Mouse (Mus musculus): ENCODE measurements at regions not wholly inside any gene's neighbourhood (a gene's known extent, or its start where the extent isn't known, plus 50 kb on each side); places are given as distances from the start of the nearest gene placed in this dataset.

- Histone ChIP-seq H3K36me3 (ENCODE audit: control insufficient read depth, insufficient read depth) (no peaks in the 10 kb centered on the region), H3K79me3 (ENCODE audit: low read depth) (no peaks in the 10 kb centered on the region)
- TF ChIP-seq CEBPB (IDR thresholded peaks at IDR 0.05; ENCODE audit: low read depth) (peak; percentile 99), MYOD1 (IDR thresholded peaks at IDR 0.05; ENCODE audit: control insufficient read depth, insufficient read length, low read depth) (peak; percentile 65), CTCF (IDR thresholded peaks at IDR 0.05; ENCODE audit: control insufficient read depth, insufficient read depth, insufficient read length) (no peak)
Observed at GRCm38 (mm10) chr6:127335462-127335886, 111.2 kb upstream of the Parp11 start.

GRCm38 (mm10) chr6:127335996-127336660 is 110.5 kb upstream of the Parp11 start:
- H3K4me3 ChIP-seq (ENCODE audit: insufficient read depth, poor library complexity, severe bottlenecking), result no peak overlapping the region
- H3K79me3 ChIP-seq (ENCODE audit: low read depth), result no peaks in the 10 kb centered on the region
- no peaks in the 10 kb centered on the region for H3K27me3 ChIP-seq (ENCODE audit: control insufficient read depth, insufficient read depth, insufficient read length)
- no peak overlapping the region for H3ac ChIP-seq (ENCODE audit: control insufficient read depth, insufficient read length, low read depth)
- TF ChIP-seq MAX (IDR thresholded peaks at IDR 0.05) (no peak), MYOD1 (IDR thresholded peaks at IDR 0.05; ENCODE audit: control insufficient read depth, insufficient read length, low read depth) (no peak)
- no peaks in the 10 kb centered on the region for H3K79me2 ChIP-seq (ENCODE audit: control insufficient read depth, insufficient read depth)
- no peaks in the 10 kb centered on the region for H3K36me3 ChIP-seq (ENCODE audit: control insufficient read depth, insufficient read depth)

More at GRCm38 (mm10) chr6:127335462-127335886, 111.2 kb upstream of the Parp11 start:
- no peaks in the 10 kb centered on the region for H3K27me3 ChIP-seq (ENCODE audit: control insufficient read depth, insufficient read depth, insufficient read length)
- no peak overlapping the region for H3K4me3 ChIP-seq (ENCODE audit: insufficient read depth, poor library complexity, severe bottlenecking)
- H3ac ChIP-seq (ENCODE audit: control insufficient read depth, insufficient read length, low read depth), result no peak overlapping the region
- H3K79me2 ChIP-seq (ENCODE audit: control insufficient read depth, insufficient read depth), result no peaks in the 10 kb centered on the region

- Histone ChIP-seq H3ac (ENCODE audit: control insufficient read depth, insufficient read length, low read depth) (no peak overlapping the region), H3K4me3 (ENCODE audit: insufficient read depth, poor library complexity, severe bottlenecking) (no peak overlapping the region), H3K79me2 (ENCODE audit: control insufficient read depth, insufficient read depth) (no peaks in the 10 kb centered on the region), H3K27me3 (ENCODE audit: control insufficient read depth, insufficient read depth, insufficient read length) (no peaks in the 10 kb centered on the region), H3K79me3 (ENCODE audit: low read depth) (no peaks in the 10 kb centered on the region), H3K36me3 (ENCODE audit: control insufficient read depth, insufficient read depth) (no peaks in the 10 kb centered on the region)
- TF ChIP-seq CEBPB (IDR thresholded peaks at IDR 0.05; ENCODE audit: low read depth), result no peak
Observed at GRCm38 (mm10) chr6:127336681-127337397, 109.8 kb upstream of the Parp11 start.

- Histone ChIP-seq H3K79me3 (ENCODE audit: low read depth) (no peaks in the 10 kb centered on the region), H3K27me3 (ENCODE audit: control insufficient read depth, insufficient read depth, insufficient read length) (no peaks in the 10 kb centered on the region), H3K79me2 (ENCODE audit: control insufficient read depth, insufficient read depth) (no peaks in the 10 kb centered on the region), H3ac (ENCODE audit: control insufficient read depth, insufficient read length, low read depth) (no peak overlapping the region), H3K36me3 (ENCODE audit: control insufficient read depth, insufficient read depth) (no peaks in the 10 kb centered on the region), H3K4me3 (ENCODE audit: insufficient read depth, poor library complexity, severe bottlenecking) (no peak overlapping the region)
- TF ChIP-seq USF1 (IDR thresholded peaks at IDR 0.05; ENCODE audit: low read depth), result no peak
- no peak for TF ChIP-seq MYOG (IDR thresholded peaks at IDR 0.05; ENCODE audit: control insufficient read depth, extremely low read depth, insufficient read length)
- no peak for TF ChIP-seq MAX (IDR thresholded peaks at IDR 0.05)
- TF ChIP-seq CTCF (IDR thresholded peaks at IDR 0.05; ENCODE audit: control insufficient read depth, insufficient read depth, insufficient read length), result no peak
Observed at GRCm38 (mm10) chr6:127337398-127337871, 109.2 kb upstream of the Parp11 start.

GRCm38 (mm10) chr6:127338412-127338811 is 108.2 kb upstream of the Parp11 start:
- Histone ChIP-seq H3K36me3 (ENCODE audit: control insufficient read depth, insufficient read depth) (no peaks in the 10 kb centered on the region), H3K79me2 (ENCODE audit: control insufficient read depth, insufficient read depth) (no peaks in the 10 kb centered on the region), H3ac (ENCODE audit: control insufficient read depth, insufficient read length, low read depth) (no peak overlapping the region), H3K79me3 (ENCODE audit: low read depth) (no peaks in the 10 kb centered on the region), H3K4me3 (ENCODE audit: insufficient read depth, poor library complexity, severe bottlenecking) (no peak overlapping the region), H3K27me3 (ENCODE audit: control insufficient read depth, insufficient read depth, insufficient read length) (no peaks in the 10 kb centered on the region)
- TF ChIP-seq CTCF (IDR thresholded peaks at IDR 0.05; ENCODE audit: control insufficient read depth, insufficient read depth, insufficient read length), result no peak
- TF ChIP-seq USF1 (IDR thresholded peaks at IDR 0.05; ENCODE audit: low read depth), result no peak
- no peak for TF ChIP-seq MAX (IDR thresholded peaks at IDR 0.05)
- no peak for TF ChIP-seq MYOD1 (IDR thresholded peaks at IDR 0.05; ENCODE audit: control insufficient read depth, insufficient read length, low read depth)
- no peak for TF ChIP-seq CEBPB (IDR thresholded peaks at IDR 0.05; ENCODE audit: low read depth)
- TF ChIP-seq MYOG (IDR thresholded peaks at IDR 0.05; ENCODE audit: control insufficient read depth, extremely low read depth, insufficient read length), result no peak
- no peak for TF ChIP-seq FOSL1 (IDR thresholded peaks at IDR 0.05; ENCODE audit: insufficient read depth, low read length, poor library complexity, severe bottlenecking)

GRCm38 (mm10) chr6:127341604-127342003 is 105.0 kb upstream of the Parp11 start:
- no peaks in the 10 kb centered on the region for H3K36me3 ChIP-seq (ENCODE audit: control insufficient read depth, insufficient read depth)
- no peaks in the 10 kb centered on the region for H3K79me3 ChIP-seq (ENCODE audit: low read depth)
- H3K27me3 ChIP-seq (ENCODE audit: control insufficient read depth, insufficient read depth, insufficient read length), result no peaks in the 10 kb centered on the region
- H3K4me3 ChIP-seq (ENCODE audit: insufficient read depth, poor library complexity, severe bottlenecking), result no peak overlapping the region
- H3K79me2 ChIP-seq (ENCODE audit: control insufficient read depth, insufficient read depth), result no peaks in the 10 kb centered on the region
- TF ChIP-seq CTCF (IDR thresholded peaks at IDR 0.05; ENCODE audit: control insufficient read depth, insufficient read depth, insufficient read length) (no peak), FOSL1 (IDR thresholded peaks at IDR 0.05; ENCODE audit: insufficient read depth, low read length, poor library complexity, severe bottlenecking) (no peak), CEBPB (IDR thresholded peaks at IDR 0.05; ENCODE audit: low read depth) (no peak), MYOG (IDR thresholded peaks at IDR 0.05; ENCODE audit: control insufficient read depth, extremely low read depth, insufficient read length) (no peak), MYOD1 (IDR thresholded peaks at IDR 0.05; ENCODE audit: control insufficient read depth, insufficient read length, low read depth) (no peak), MAX (IDR thresholded peaks at IDR 0.05) (no peak)
- no peak overlapping the region for H3ac ChIP-seq (ENCODE audit: control insufficient read depth, insufficient read length, low read depth)
